Mouse (Mus musculus) G1E (cell line): ENCODE data around the gene Dlx6.

Experiments used
- CTCF ChIP-seq: IDR thresholded peaks from 2 replicates; pipeline ENCODE4 v1.5.1; 2012; ENCODE audit warnings: low read depth, low read length, inconsistent platforms, mixed read lengths
- GATA1 ChIP-seq: IDR thresholded peaks from 2 replicates; pipeline ENCODE4 v1.6.1; 2012; ENCODE audit warnings: borderline replicate concordance, low read length, inconsistent platforms, mixed read lengths
- GATA2 ChIP-seq: IDR thresholded peaks from 2 replicates; pipeline ENCODE4 v1.6.1; 2012; ENCODE audit warnings: low read depth, low read length, inconsistent platforms, borderline replicate concordance
- POLR2AphosphoS5 ChIP-seq: IDR thresholded peaks from 2 replicates; pipeline ENCODE4 v1.6.1; 2012; ENCODE audit warnings: low read depth, low read length, inconsistent platforms; ENCODE audit not compliant: insufficient replicate concordance

DNA sequence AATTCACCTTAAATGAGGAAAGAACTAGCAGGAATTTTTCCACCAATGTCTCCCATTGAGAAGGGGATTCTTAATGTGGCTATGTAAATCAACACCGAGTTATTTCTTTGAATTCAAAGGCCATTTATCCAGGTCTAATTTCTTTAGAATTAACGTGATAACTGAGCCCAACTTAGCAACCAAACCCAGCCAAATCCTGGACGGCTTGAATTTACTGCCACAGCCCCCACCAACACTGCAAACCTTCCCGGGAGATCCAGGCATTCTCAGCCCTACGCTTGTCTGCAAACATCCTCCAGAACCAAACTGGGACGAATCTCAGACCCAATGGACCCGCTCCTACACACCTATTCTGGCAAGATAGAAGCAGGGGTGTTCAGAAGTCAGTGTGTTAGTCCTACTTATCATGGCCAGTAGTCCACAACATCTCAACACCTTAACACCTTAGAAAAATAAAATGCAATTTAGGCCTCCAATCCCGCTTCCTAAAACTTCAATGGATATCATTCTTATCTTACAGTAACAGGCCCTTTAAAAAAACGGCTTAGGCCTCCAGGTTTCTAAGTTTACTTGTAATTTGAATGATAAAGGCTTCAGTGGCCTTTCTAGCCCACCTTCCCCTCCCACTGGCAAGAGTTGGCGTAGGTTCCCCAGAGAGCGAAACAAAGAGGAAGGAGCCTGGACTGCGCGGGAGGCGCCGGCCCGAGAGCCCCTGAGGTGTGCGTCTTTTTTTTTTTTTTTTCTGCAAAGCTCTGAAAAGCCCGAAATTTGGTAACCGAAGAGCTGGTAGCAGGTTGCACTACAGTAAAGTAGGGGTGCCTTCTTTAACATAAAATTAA, 3.8 kb upstream of the Dlx6 start:
- TF ChIP-seq CTCF (no peak), POLR2AphosphoS5 (no peak), GATA1 (no peak), GATA2 (no peak)
